Mouse (Mus musculus) myocyte (in vitro differentiated cells): ENCODE data around the gene Tmem41b.

ENCODE experiments used
- CEBPB ChIP-seq: IDR thresholded peaks from 2 replicates; pipeline ENCODE4 v1.6.1; 2011; ENCODE audit warnings: mild to moderate bottlenecking, moderate library complexity; ENCODE audit not compliant: poor library complexity, insufficient read depth, severe bottlenecking
- E2F4 ChIP-seq: IDR thresholded peaks from one replicate; pipeline ENCODE4 v1.6.1; 2011; ENCODE audit warnings: mild to moderate bottlenecking, control low read depth, moderate library complexity; ENCODE audit not compliant: insufficient read depth
- MYOG ChIP-seq, 3 experiments: IDR thresholded peaks; one replicate each; pipeline ENCODE4 v1.6.1; 2011; ENCODE audit warnings: control low read depth in 2 of 3, low read depth in 2 of 3, mild to moderate bottlenecking in 2 of 3; ENCODE audit not compliant: insufficient read length in 2 of 3, control insufficient read depth in 1 of 3, insufficient read depth in 1 of 3
- POLR2A ChIP-seq: IDR thresholded peaks from one replicate; pipeline ENCODE4 v1.6.1; 2011; ENCODE audit warnings: low read depth, mild to moderate bottlenecking, control low read depth, moderate library complexity; ENCODE audit not compliant: insufficient read length
- POLR2AphosphoS2 ChIP-seq: IDR thresholded peaks from one replicate; pipeline ENCODE4 v1.6.1; 2011; ENCODE audit warnings: low read depth, control low read depth; ENCODE audit not compliant: insufficient read length
- TCF12 ChIP-seq: IDR thresholded peaks from one replicate; pipeline ENCODE4 v1.6.1; 2011; ENCODE audit warnings: mild to moderate bottlenecking, control low read depth; ENCODE audit not compliant: poor library complexity, insufficient read depth, severe bottlenecking

DNA sequence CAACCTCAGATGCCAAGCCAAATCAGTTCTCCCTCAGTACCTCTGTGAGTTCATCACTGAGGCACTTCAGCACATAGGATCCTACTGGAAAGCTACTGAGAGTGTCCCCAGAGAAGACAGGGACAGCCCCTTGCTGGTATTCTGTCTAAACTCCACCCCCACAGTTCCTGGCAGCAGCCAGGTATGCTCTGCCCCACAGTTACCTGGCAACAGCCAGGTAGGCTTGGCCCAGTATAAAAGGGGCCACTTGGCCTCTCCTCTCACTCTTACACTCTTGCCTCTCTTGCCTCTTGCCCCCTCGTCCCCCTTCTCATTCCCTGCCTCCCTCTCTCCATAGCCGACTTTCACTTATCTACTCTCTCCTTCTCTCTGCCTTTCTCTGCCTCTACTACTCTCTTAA is 61.8 kb downstream of the Tmem41b start:
- TF ChIP-seq POLR2A (no peak), CEBPB (no peak), MYOG (IDR thresholded peaks at IDR 0.05; ENCODE audit: control insufficient read depth in 1 of 3, insufficient read depth in 1 of 3, insufficient read length in 2 of 3, low read depth in 2 of 3) (no peak), POLR2AphosphoS2 (no peak), TCF12 (no peak), E2F4 (no peak)
